Mouse (Mus musculus) limb, embryonic 13.5 days (tissue): Measurements from ENCODE around the gene Rnf113a1. TPM values are rescaled to one million over a fixed set of nuclear protein-coding genes. Genes with fewer than 3 reads are reported as not detected.
"Not testable (repeated sequence)": the region's sequence is repeated elsewhere in the genome, so short reads cannot be mapped to it uniquely, and the experiment has no call there.

Experiments used
- ATAC-seq: fragments of 200-750 bp; cut with Nextera tagmentation; 2 replicates; pipeline ENCODE4 v1.8.0; 2017; ENCODE audit warnings: low read depth, moderate number of reproducible peaks, moderate TSS enrichment; ENCODE audit not compliant: low FRiP score
- H3K27ac ChIP-seq: fragments of 300-500 bp; sonication (generic); 2 replicates; pipeline ENCODE4 v1.5.1; 2015; ENCODE audit warnings: inconsistent platforms, mild to moderate bottlenecking, moderate library complexity
- H3K27me3 ChIP-seq: fragments of 300-500 bp; sonication (generic); 2 replicates; pipeline ENCODE4 v1.6.1; 2015; ENCODE audit warnings: mild to moderate bottlenecking, inconsistent platforms
- H3K36me3 ChIP-seq: fragments of 300-500 bp; sonication (generic); 2 replicates; pipeline ENCODE4 v1.6.1; 2015; ENCODE audit warnings: inconsistent platforms, mild to moderate bottlenecking, moderate library complexity
- H3K4me1 ChIP-seq: fragments of 300-500 bp; sonication (generic); 2 replicates; pipeline ENCODE4 v1.6.1; 2015; ENCODE audit warnings: inconsistent platforms
- H3K4me2 ChIP-seq: fragments of 300-500 bp; sonication (generic); replicated peaks from 2 replicates; pipeline ENCODE4 v1.6.1; 2015; ENCODE audit warnings: inconsistent platforms, mild to moderate bottlenecking, moderate library complexity
- H3K4me3 ChIP-seq: fragments of 300-500 bp; sonication (generic); 2 replicates; pipeline ENCODE4 v1.5.1; 2015; ENCODE audit warnings: moderate library complexity, mild to moderate bottlenecking, inconsistent platforms
- H3K9ac ChIP-seq: fragments of 300-500 bp; sonication (generic); 2 replicates; pipeline ENCODE4 v1.6.1; 2015; ENCODE audit warnings: mild to moderate bottlenecking, inconsistent platforms
- H3K9me3 ChIP-seq: fragments of 300-500 bp; sonication (generic); 2 replicates; pipeline ENCODE4 v1.6.1; 2016; ENCODE audit warnings: inconsistent platforms
- WGBS: fragments of 180-500 bp; shearing (Covaris S2); methylation state at CpG from one replicate; pipeline ENCODE4 v1.1.7; 2015; 5-methylcytosine and 5-hydroxymethylcytosine counted together
- polyA plus RNA-seq: library from polyadenylated mRNA; unstranded; fragments of >200 nt; fragmentation: Nextera tagmentation; extraction: Ambion mirVana; gene quantifications from 2 replicates; pipeline ENCODE4 v1.2.1, GENCODE M21; 2015

Gene Rnf113a1
- polyA plus RNA-seq, 1 experiment from 2014 or later: 12.3 TPM

GRCm38 (mm10) chrX:37210941-37211340 lies 19.9 kb downstream of the Rnf113a1 start, which contains the start of gene Gm9:
TSS of gene Gm9 (minus strand) at chrX:37211041.
- Histone ChIP-seq H3K4me3 (no peak within 1 kb of the TSS), H3K4me2 (no peak within 1 kb of the TSS), H3K9ac (no peak within 1 kb of the TSS), H3K27me3 (no peaks in the 10 kb centered on the region), H3K4me1 (no peaks in the 10 kb centered on the region), H3K36me3 (no peaks in the 10 kb centered on the region), H3K9me3 (no peaks in the 10 kb centered on the region), H3K27ac (no peak within 1 kb of the TSS)
- WGBS: 88% methylated on average over 10 of the region's 10 CpGs
- ATAC-seq: no peak

- H3K27ac ChIP-seq, H3K9me3 ChIP-seq, H3K4me2 ChIP-seq, H3K36me3 ChIP-seq, H3K9ac ChIP-seq, ATAC-seq, H3K27me3 ChIP-seq, H3K4me1 ChIP-seq, H3K4me3 ChIP-seq: not testable (repeated sequence)
- WGBS: 65% methylated on average over 1 of the region's 1 CpGs
Observed at GRCm38 (mm10) chrX:37222158-37222557, 31.1 kb downstream of the Rnf113a1 start, which contains the start of gene Rhox1. TSS of gene Rhox1 (minus strand) at chrX:37222258.

Other genes starting within 250 kb of the Rnf113a1 start
- 75.9 and 77.1 TPM in 2 replicates for gene Sept6, start 199.5 kb upstream of the Rnf113a1 start, polyA plus RNA-seq
- not detected in 2 replicates for gene Sowahd, start 142.4 kb upstream of the Rnf113a1 start, polyA plus RNA-seq
- 482 and 503 TPM in 2 replicates for gene Rpl39, start 105.8 kb upstream of the Rnf113a1 start, polyA plus RNA-seq
- gene Upf3b, start 80.9 kb upstream of the Rnf113a1 start, polyA plus RNA-seq: 17.4 and 19.7 TPM in 2 replicates
- 16.4 and 16.6 TPM in 2 replicates for gene Nkap, start 64.5 kb upstream of the Rnf113a1 start, polyA plus RNA-seq
- gene Akap14, start 22.4 kb upstream of the Rnf113a1 start, polyA plus RNA-seq: not detected in 2 replicates
- 459 and 474 TPM in 2 replicates for gene Ndufa1, start 82 bp upstream of the Rnf113a1 start, polyA plus RNA-seq
- 0.18 TPM in 1 of 2 replicates, not detected in the other for gene Gm9, start 19.8 kb downstream of the Rnf113a1 start, polyA plus RNA-seq
- gene Rhox1, start 31.0 kb downstream of the Rnf113a1 start, polyA plus RNA-seq: not detected in 2 replicates
- gene Rhox2a, start 53.7 kb downstream of the Rnf113a1 start, polyA plus RNA-seq: 0.29 TPM in 1 of 2 replicates, not detected in the other
- gene Rhox3a, start 58.7 kb downstream of the Rnf113a1 start, polyA plus RNA-seq: not detected in 2 replicates
- gene Rhox4a, start 74.1 kb downstream of the Rnf113a1 start, polyA plus RNA-seq: not detected in 2 replicates
- gene Rhox3a2, start 188.8 kb downstream of the Rnf113a1 start, polyA plus RNA-seq: not detected in 2 replicates
- gene Rhox4a2, start 199.6 kb downstream of the Rnf113a1 start, polyA plus RNA-seq: 0.67 and 1.2 TPM in 2 replicates
- gene Rhox2b, start 220.8 kb downstream of the Rnf113a1 start, polyA plus RNA-seq: not detected in 2 replicates
- gene Rhox4b, start 241.2 kb downstream of the Rnf113a1 start, polyA plus RNA-seq: 0.42 TPM in 1 of 2 replicates, not detected in the other